Mouse (Mus musculus) forebrain, embryonic 10.5 days (tissue): ENCODE results near the gene Eaf2. TPM values are rescaled to one million over a fixed set of nuclear protein-coding genes. Genes with fewer than 3 reads are reported as not detected.

Experiments used
- DNase-seq: peaks from one replicate; pipeline ENCODE4 v3.0.0-alpha.2; 2017; ENCODE audit warnings: low spot score; ENCODE audit errors: extremely low spot score
- H3K27ac ChIP-seq: fragments of 300-500 bp; sonication (generic); 2 replicates; pipeline ENCODE4 v1.5.1; 2016; ENCODE audit warnings: mild to moderate bottlenecking
- H3K27me3 ChIP-seq: fragments of 300-500 bp; sonication (generic); 2 replicates; pipeline ENCODE4 v1.6.1; 2016; ENCODE audit warnings: mild to moderate bottlenecking; ENCODE audit not compliant: poor library complexity, severe bottlenecking
- H3K36me3 ChIP-seq: fragments of 300-500 bp; sonication (generic); replicated peaks from 2 replicates; pipeline ENCODE4 v1.6.1; 2016; ENCODE audit warnings: mild to moderate bottlenecking, moderate library complexity
- H3K4me1 ChIP-seq: fragments of 300-500 bp; sonication (generic); 2 replicates; pipeline ENCODE4 v1.6.1; 2016
- H3K4me3 ChIP-seq: fragments of 300-500 bp; sonication (generic); 2 replicates; pipeline ENCODE4 v1.5.1; 2016; ENCODE audit warnings: mild to moderate bottlenecking, moderate library complexity
- H3K9me3 ChIP-seq: fragments of 300-500 bp; sonication (generic); 2 replicates; pipeline ENCODE4 v1.6.1; 2016; ENCODE audit warnings: mild to moderate bottlenecking, moderate library complexity
- WGBS: fragments of 180-500 bp; shearing (Covaris S2); methylation state at CpG from one replicate; pipeline ENCODE4 v1.1.7; 2016; 5-methylcytosine and 5-hydroxymethylcytosine counted together
- polyA plus RNA-seq: library from polyadenylated mRNA; unstranded; fragments of >200 nt; fragmentation: Nextera tagmentation; extraction: Ambion mirVana; gene quantifications from 2 replicates; pipeline ENCODE4 v1.2.1, GENCODE M21; 2016

Eaf2 gene
- polyA plus RNA-seq, 1 experiment from 2014 or later: 1.7 TPM

- peaks cover 15% of the 10 kb centered on the region for H3K27me3 ChIP-seq
- no peak for DNase-seq
- H3K4me3 ChIP-seq: peak overlapping the region; percentile 90
- peaks cover 20% of the 10 kb centered on the region for H3K36me3 ChIP-seq
- WGBS: 4% methylated on average over 11 of the region's 11 CpGs
- peaks cover 19% of the 10 kb centered on the region for H3K4me1 ChIP-seq
- no peak overlapping the region; the same call in 1 of the 2 replicates for H3K27ac ChIP-seq
- no peaks in the 10 kb centered on the region for H3K9me3 ChIP-seq
Observed at GRCm38 (mm10) chr16:36827611-36828053, 47.2 kb downstream of the Eaf2 start.

- Histone ChIP-seq H3K9me3 (no peaks in the 10 kb centered on the region), H3K4me1 (peaks cover 15% of the 10 kb centered on the region), H3K4me3 (no peak overlapping the region), H3K27me3 (peaks cover 1% of the 10 kb centered on the region; the same call in 1 of the 2 replicates), H3K36me3 (no peaks in the 10 kb centered on the region), H3K27ac (peak overlapping the region; percentile 44; the same call in 1 of the 2 replicates)
- no peak for DNase-seq
- WGBS: 11% methylated on average over 3 of the region's 3 CpGs
Observed at GRCm38 (mm10) chr16:36821474-36821873, 53.3 kb downstream of the Eaf2 start.

DNA sequence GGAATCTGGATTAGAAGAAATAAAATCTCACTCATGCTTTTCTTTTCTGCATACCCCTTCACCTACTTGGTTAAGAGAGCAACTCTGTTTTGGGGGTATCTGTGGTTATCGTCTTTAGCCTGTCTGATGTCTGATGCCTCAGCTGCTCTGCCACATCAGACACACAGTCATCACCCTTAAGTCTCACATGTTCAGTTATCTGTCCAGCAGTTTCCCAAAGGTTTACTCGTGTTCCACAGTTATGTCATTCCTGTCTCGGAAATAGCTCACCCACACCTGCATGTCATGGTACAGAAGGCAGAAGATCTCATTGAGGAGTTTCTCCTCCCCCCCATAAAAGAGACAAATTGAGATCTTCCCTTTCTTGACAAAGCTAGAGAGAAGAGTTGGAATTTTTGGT, 54.1 kb downstream of the Eaf2 start:
- Histone ChIP-seq H3K27me3 (no peaks in the 10 kb centered on the region), H3K4me1 (peaks cover 15% of the 10 kb centered on the region), H3K27ac (no peak overlapping the region), H3K36me3 (no peaks in the 10 kb centered on the region), H3K9me3 (no peaks in the 10 kb centered on the region), H3K4me3 (no peak overlapping the region)
- DNase-seq: no peak
- 82% methylated on average over 3 of the region's 3 CpGs for WGBS

GRCm38 (mm10) chr16:36820016-36820415, 54.8 kb downstream of the Eaf2 start:
- 53% methylated on average over 6 of the region's 6 CpGs for WGBS

DNA sequence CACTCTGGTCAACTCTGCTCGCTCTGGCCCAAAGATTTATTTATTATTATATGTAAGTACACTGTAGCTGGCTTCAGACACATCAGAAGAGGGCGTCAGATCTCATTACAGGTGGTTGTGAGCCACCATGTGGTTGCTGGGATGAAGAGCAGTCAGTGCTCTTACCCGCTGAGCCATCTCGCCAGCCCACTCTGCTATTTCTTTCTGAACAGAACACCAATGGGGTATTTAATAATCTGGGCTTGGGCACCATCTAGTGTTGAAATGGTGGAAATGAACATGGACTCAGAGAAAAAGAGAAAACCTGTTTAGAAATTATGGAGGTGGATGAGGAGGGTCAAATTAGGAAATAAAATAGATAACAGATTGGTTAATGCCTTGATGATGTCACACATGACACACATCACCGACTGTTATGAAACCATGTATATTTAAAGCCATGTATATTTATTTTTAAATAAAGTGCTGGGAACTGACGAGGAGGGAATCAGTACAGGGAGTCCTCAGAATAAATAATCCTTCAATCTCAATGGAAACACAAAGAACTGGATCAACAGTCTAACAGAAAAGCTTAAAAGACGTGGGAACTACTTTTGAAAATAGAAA, 57.4 kb downstream of the Eaf2 start:
- H3K9me3 ChIP-seq: no peaks in the 10 kb centered on the region
- WGBS: 20% methylated on average over 7 of the region's 7 CpGs
- peak; percentile 64 for DNase-seq

More at GRCm38 (mm10) chr16:36820016-36820415, 54.8 kb downstream of the Eaf2 start:
- H3K9me3 ChIP-seq: no peaks in the 10 kb centered on the region
- H3K27me3 ChIP-seq: no peaks in the 10 kb centered on the region
- H3K36me3 ChIP-seq: no peaks in the 10 kb centered on the region
- H3K27ac ChIP-seq: no peak overlapping the region
- DNase-seq: no peak
- peaks cover 15% of the 10 kb centered on the region for H3K4me1 ChIP-seq
- H3K4me3 ChIP-seq: no peak overlapping the region

GRCm38 (mm10) chr16:36816916-36817315, 57.9 kb downstream of the Eaf2 start:
- DNase-seq: no peak
- no peaks in the 10 kb centered on the region for H3K36me3 ChIP-seq
- no peak overlapping the region for H3K27ac ChIP-seq
- no peaks in the 10 kb centered on the region for H3K9me3 ChIP-seq
- no peak overlapping the region for H3K4me3 ChIP-seq
- H3K27me3 ChIP-seq: no peaks in the 10 kb centered on the region
- peaks cover 14% of the 10 kb centered on the region for H3K4me1 ChIP-seq

More for the DNA sequence above, 57.4 kb downstream of the Eaf2 start:
- H3K4me1 ChIP-seq: peaks cover 15% of the 10 kb centered on the region
- no peaks in the 10 kb centered on the region for H3K27me3 ChIP-seq
- H3K4me3 ChIP-seq: no peak overlapping the region
- no peaks in the 10 kb centered on the region for H3K36me3 ChIP-seq
- no peak overlapping the region for H3K27ac ChIP-seq

DNA sequence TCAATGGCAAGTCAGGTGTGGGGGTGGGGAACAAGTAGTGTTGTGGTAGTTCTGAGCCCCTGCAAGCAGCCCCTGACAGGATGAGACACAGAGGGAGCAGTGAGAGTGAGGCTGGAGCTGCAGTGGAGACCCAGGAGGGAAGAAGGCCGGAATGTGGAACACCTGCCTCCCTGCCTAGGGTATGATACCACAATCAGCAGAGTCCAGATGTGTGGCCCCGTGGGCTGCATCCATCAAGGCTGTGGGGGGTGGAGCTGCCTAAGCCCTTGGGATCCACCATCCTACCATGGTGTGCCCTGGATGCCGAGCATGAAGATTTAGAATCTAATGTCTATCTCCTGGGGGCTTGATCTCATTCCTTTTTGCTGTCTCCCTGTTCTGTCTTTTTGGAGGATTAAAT, 61.1 kb downstream of the Eaf2 start:
- 85% methylated on average over 3 of the region's 3 CpGs for WGBS
- no peaks in the 10 kb centered on the region for H3K9me3 ChIP-seq

GRCm38 (mm10) chr16:36808616-36809015, 66.2 kb downstream of the Eaf2 start:
- Histone ChIP-seq H3K4me3 (no peak overlapping the region), H3K27ac (no peak overlapping the region), H3K27me3 (no peaks in the 10 kb centered on the region), H3K4me1 (no peaks in the 10 kb centered on the region), H3K9me3 (no peaks in the 10 kb centered on the region), H3K36me3 (no peaks in the 10 kb centered on the region)
- WGBS: 89% methylated on average over 3 of the region's 3 CpGs
- no peak for DNase-seq

More for the DNA sequence above, 61.1 kb downstream of the Eaf2 start:
- no peaks in the 10 kb centered on the region for H3K4me1 ChIP-seq
- no peak for DNase-seq
- H3K27me3 ChIP-seq: no peaks in the 10 kb centered on the region
- H3K36me3 ChIP-seq: no peaks in the 10 kb centered on the region
- no peak overlapping the region for H3K4me3 ChIP-seq
- H3K27ac ChIP-seq: no peak overlapping the region

DNA sequence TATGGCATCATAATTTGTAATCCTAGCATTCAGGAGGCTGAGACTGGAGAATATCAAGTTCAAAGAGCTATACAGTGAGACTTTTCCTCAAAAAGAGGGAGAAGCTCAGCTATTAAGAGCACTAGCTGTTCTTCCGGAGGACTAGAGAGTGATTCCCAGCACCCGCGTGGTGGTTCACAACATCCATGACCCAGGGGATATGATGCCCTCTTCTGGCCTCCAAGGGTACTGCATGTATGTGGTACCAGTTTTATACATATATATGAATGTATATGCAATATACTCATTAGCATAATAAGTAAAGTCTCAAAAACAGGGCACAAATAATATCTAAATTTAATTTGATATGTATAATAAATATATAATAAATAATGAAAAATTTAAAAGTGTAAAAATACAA, 72.4 kb downstream of the Eaf2 start:
- H3K36me3 ChIP-seq: no peaks in the 10 kb centered on the region
- H3K4me1 ChIP-seq: no peaks in the 10 kb centered on the region
- no peak overlapping the region for H3K4me3 ChIP-seq
- peaks cover 3% of the 10 kb centered on the region for H3K9me3 ChIP-seq
- DNase-seq: no peak
- 84% methylated on average over 3 of the region's 3 CpGs for WGBS
- no peaks in the 10 kb centered on the region for H3K27me3 ChIP-seq
- no peak overlapping the region for H3K27ac ChIP-seq

DNA sequence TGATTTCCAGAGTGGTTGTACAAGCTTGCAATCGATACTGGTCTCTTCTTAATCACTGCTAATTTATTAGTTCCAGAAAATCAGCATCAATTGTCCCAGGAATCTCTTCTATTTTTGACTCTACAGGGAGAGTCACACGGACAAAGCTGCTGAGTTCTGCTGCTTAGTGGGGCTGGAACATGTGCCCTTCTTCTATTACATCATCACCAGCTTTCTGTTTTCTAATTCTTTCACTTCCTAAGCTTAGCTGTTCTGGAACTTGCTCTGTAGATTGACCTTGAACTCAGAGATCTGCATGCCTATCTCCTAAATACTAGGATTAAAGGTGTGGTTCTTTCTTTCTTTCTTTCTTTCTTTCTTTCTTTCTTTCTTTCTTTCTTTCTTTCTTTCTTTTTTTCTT, 76.5 kb downstream of the Eaf2 start:
- no peaks in the 10 kb centered on the region for H3K4me1 ChIP-seq
- no peaks in the 10 kb centered on the region for H3K36me3 ChIP-seq
- DNase-seq: no peak
- 82% methylated on average over 2 of the region's 2 CpGs for WGBS
- no peaks in the 10 kb centered on the region for H3K27me3 ChIP-seq
- peaks cover 3% of the 10 kb centered on the region for H3K9me3 ChIP-seq
- H3K27ac ChIP-seq: no peak overlapping the region
- no peak overlapping the region for H3K4me3 ChIP-seq

DNA sequence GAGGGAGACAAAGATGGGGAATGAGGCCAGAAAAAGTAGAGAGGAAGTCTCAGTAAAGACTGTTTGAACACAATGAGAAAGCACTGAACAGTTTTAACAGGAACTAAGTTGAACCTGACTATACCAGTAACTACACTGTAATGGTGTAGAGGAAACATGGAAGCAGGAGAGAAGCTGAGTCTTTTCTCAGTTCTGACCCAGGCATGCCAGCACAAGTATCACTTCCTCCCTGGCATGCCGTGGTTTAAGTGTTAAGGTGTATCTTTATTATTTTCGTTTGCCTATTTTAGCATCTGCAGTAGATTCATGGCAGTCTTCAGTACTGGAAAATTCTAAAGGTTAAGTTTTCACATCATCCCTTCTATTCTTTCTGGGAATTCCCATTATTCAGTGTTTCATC, 79.8 kb downstream of the Eaf2 start:
- no peak for DNase-seq
- Histone ChIP-seq H3K36me3 (no peaks in the 10 kb centered on the region), H3K27ac (no peak overlapping the region), H3K4me3 (no peak overlapping the region), H3K4me1 (no peaks in the 10 kb centered on the region), H3K9me3 (no peaks in the 10 kb centered on the region), H3K27me3 (no peaks in the 10 kb centered on the region)
- WGBS: 74% methylated on average over 2 of the region's 2 CpGs

- H3K27me3 ChIP-seq: no peaks in the 10 kb centered on the region
- DNase-seq: no peak
- no peak overlapping the region for H3K27ac ChIP-seq
- WGBS: 88% methylated on average over 4 of the region's 4 CpGs
- no peaks in the 10 kb centered on the region for H3K36me3 ChIP-seq
- no peaks in the 10 kb centered on the region for H3K4me1 ChIP-seq
- H3K4me3 ChIP-seq: no peak overlapping the region
- no peaks in the 10 kb centered on the region for H3K9me3 ChIP-seq
Observed at GRCm38 (mm10) chr16:36790166-36790565, 84.6 kb downstream of the Eaf2 start.

- no peaks in the 10 kb centered on the region for H3K27me3 ChIP-seq
- no peak for DNase-seq
- no peaks in the 10 kb centered on the region for H3K4me1 ChIP-seq
- H3K36me3 ChIP-seq: no peaks in the 10 kb centered on the region
- no peak overlapping the region for H3K27ac ChIP-seq
- H3K9me3 ChIP-seq: no peaks in the 10 kb centered on the region
- no peak overlapping the region for H3K4me3 ChIP-seq
- 90% methylated on average over 7 of the region's 7 CpGs for WGBS
Observed at GRCm38 (mm10) chr16:36786466-36786865, 88.3 kb downstream of the Eaf2 start.
